Mouse (Mus musculus) gastrocnemius, postnatal 10 days (tissue): Measurements from ENCODE around the gene Cpox. TPM values are rescaled to one million over a fixed set of nuclear protein-coding genes. Genes with fewer than 3 reads are reported as not detected.

ENCODE experiments used
- DNase-seq: peaks from one replicate; pipeline ENCODE4 v3.0.0; 2021; ENCODE audit warnings: mixed read lengths
- microRNA-seq, 2 experiments: library from miRNA; unstranded; fragments of <30 nt; microRNA quantifications; one replicate each; pipeline ENCODE4 v1.2.0; 2021
- total RNA-seq, 2 experiments: library from RNA; stranded (reverse); gene quantifications; 2 replicates each; pipeline ENCODE4 v1.2.3; 2021

Cpox gene
- total RNA-seq, 2 experiments from 2014 or later: 12.0 to 12.4 TPM

DNA sequence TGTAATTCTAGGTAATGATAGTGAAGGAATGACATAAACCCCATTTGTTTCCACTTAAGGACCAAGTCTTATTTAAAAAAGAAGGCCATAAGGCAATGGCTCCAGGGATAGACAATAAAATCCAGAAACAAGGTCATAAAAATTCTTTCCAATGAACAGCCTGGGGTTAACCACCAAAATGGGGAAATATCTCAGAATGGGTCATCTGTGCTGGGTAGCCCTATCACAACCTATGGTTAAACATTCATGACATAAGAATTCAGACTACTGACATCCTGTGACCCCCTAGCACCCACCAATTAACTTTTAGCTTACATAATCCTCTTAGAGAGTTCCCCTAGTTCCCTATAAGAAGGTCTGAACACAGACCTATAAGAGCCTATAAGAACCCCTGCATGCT lies 86.1 kb downstream of the Cpox start:
- no peak for DNase-seq

- no peak for DNase-seq
Observed at GRCm38 (mm10) chr16:58763076-58763475, 93.0 kb downstream of the Cpox start, which contains the start of gene Olfr172. Gene Olfr172, minus strand, starts transcription at chr16:58763176.

Small RNA genes within 50 kb of the gene (microRNA-seq; reads per million reads assigned to microRNA genes)
- gene Gm27564: 0 reads per million in 2 experiments

Other genes with a start within 250 kb of the Cpox start
- gene St3gal6, start 146.0 kb upstream of the Cpox start, total RNA-seq: 10 to 100 TPM; 37.3 to 40.5 TPM
- gene Gm813, start 53.3 kb upstream of the Cpox start, total RNA-seq: not detected
- gene E330017A01Rik, start 31.6 kb upstream of the Cpox start, total RNA-seq: not detected
- gene Gpr15, start 48.8 kb downstream of the Cpox start, total RNA-seq: not detected
- gene Cldnd1, start 57.6 kb downstream of the Cpox start, total RNA-seq: 10 to 100 TPM; 54.6 to 68.2 TPM
- gene Olfr172, start 92.9 kb downstream of the Cpox start, total RNA-seq: not detected
- not detected for gene Olfr173, start 130.0 kb downstream of the Cpox start, total RNA-seq
- gene Olfr175-ps1, start 156.5 kb downstream of the Cpox start, total RNA-seq: not detected
- not detected for gene Olfr177, start 204.5 kb downstream of the Cpox start, total RNA-seq
- gene Olfr178, start 221.8 kb downstream of the Cpox start, total RNA-seq: not detected